Mouse (Mus musculus) stomach, embryonic 16.5 days (tissue): Measurements from ENCODE around the gene Gm9964. TPM values are rescaled to one million over a fixed set of nuclear protein-coding genes. Genes with fewer than 3 reads are reported as not detected.
A peak's percentile ranks its signal among the peaks of the same experiment; 100 is the strongest.
"Not testable (repeated sequence)": the region's sequence is repeated elsewhere in the genome, so short reads cannot be mapped to it uniquely, and the experiment has no call there.

ENCODE experiments used
- ATAC-seq: fragments of 200-750 bp; cut with Nextera tagmentation; 2 replicates; pipeline ENCODE4 v1.8.0; 2017; ENCODE audit warnings: moderate number of reproducible peaks, moderate TSS enrichment; ENCODE audit not compliant: insufficient read depth, low FRiP score
- H3K27ac ChIP-seq: fragments of 300-500 bp; sonication (generic); 2 replicates; pipeline ENCODE4 v1.5.1; 2014; ENCODE audit warnings: low read length
- H3K27me3 ChIP-seq: fragments of 300-500 bp; sonication (generic); 2 replicates; pipeline ENCODE4 v1.6.1; 2014; ENCODE audit warnings: low read length, control low read depth, mixed read lengths; ENCODE audit not compliant: control insufficient read depth, insufficient read depth
- H3K36me3 ChIP-seq: fragments of 300-500 bp; sonication (generic); 2 replicates; pipeline ENCODE4 v1.6.1; 2014; ENCODE audit warnings: low read length; ENCODE audit not compliant: control insufficient read depth, insufficient read depth
- H3K4me1 ChIP-seq: fragments of 300-500 bp; sonication (generic); 2 replicates; pipeline ENCODE4 v1.6.1; 2014; ENCODE audit warnings: low read length, control low read depth, mixed read lengths; ENCODE audit not compliant: control insufficient read depth, insufficient read depth
- H3K4me2 ChIP-seq: fragments of 300-500 bp; sonication (generic); 2 replicates; pipeline ENCODE4 v1.6.1; 2014; ENCODE audit warnings: low read depth, low read length, mixed read lengths
- H3K4me3 ChIP-seq: fragments of 300-500 bp; sonication (generic); replicated peaks from 2 replicates; pipeline ENCODE4 v1.5.1; 2014; ENCODE audit warnings: mild to moderate bottlenecking, low read length
- H3K9ac ChIP-seq: fragments of 300-500 bp; sonication (generic); 2 replicates; pipeline ENCODE4 v1.6.1; 2014; ENCODE audit warnings: low read length
- H3K9me3 ChIP-seq: fragments of 300-500 bp; sonication (generic); replicated peaks from 2 replicates; pipeline ENCODE4 v1.6.1; 2016; ENCODE audit warnings: low read length, control low read depth; ENCODE audit not compliant: control insufficient read depth
- WGBS: fragments of 180-500 bp; shearing (Covaris S2); extraction: QIAGEN DNeasy Blood & Tissue Kit; methylation state at CpG from one replicate; pipeline ENCODE4 v1.1.7; 2014; 5-methylcytosine and 5-hydroxymethylcytosine counted together
- polyA plus RNA-seq: library from polyadenylated mRNA; unstranded; fragments of >200 nt; fragmentation: Nextera tagmentation; extraction: Ambion mirVana; gene quantifications from 2 replicates; pipeline ENCODE4 v1.2.1, GENCODE M21; 2015

The Gm9964 gene
- polyA plus RNA-seq, 1 experiment from 2014 or later: not detected

DNA sequence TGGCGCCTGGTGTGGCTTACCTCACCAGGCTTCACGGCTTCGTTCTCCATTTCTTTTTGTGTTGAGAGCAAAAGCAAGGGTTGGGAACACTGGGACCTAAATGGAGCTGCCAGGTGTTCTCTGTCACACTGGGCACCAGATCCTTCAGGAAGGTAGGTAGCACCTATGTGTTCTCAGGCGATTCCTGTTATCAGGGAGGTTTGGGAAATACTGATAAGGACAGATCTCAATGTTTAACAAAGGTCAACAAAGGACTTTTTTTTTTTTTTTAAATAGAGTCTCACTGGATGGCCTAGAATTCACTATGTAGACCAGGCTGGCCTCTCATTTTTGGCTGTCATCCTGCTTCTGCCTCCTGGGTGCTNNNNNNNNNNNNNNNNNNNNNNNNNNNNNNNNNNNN is 22.9 kb downstream of the Gm9964 start:
- H3K27ac ChIP-seq: no peak overlapping the region; the same call in 1 of the 2 replicates
- H3K9ac ChIP-seq: no peak overlapping the region
- 51% methylated on average over 4 of the region's 4 CpGs for WGBS
- H3K4me2 ChIP-seq: peak overlapping the region; percentile 12; the same call in 1 of the 2 replicates
- no peak overlapping the region for H3K4me3 ChIP-seq
- peak; percentile 76; the same call in 1 of the 2 replicates for ATAC-seq
- H3K9me3 ChIP-seq: no peaks in the 10 kb centered on the region
- no peaks in the 10 kb centered on the region for H3K4me1 ChIP-seq
- H3K36me3 ChIP-seq: no peaks in the 10 kb centered on the region
- H3K27me3 ChIP-seq: no peaks in the 10 kb centered on the region

DNA sequence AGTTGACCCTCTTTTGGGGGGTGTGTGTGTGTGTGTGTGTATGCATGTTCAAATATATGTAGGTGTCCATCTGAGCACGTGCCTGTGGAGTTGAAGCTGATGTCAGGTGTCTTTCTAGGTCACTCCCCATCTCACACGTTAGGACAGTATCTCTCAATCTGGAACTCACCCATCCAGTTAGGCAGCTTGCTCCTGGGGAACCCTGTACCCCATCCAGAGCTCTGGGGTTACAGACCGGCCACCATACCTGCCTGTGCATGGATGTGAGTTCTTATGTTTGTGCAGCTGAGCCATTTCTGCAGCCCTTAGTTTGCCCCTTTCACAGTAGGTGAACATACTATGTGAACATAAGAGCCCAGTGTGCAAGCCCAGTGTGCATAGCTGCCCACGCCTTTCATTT is 23.7 kb downstream of the Gm9964 start:
- Histone ChIP-seq H3K27me3 (no peaks in the 10 kb centered on the region), H3K27ac (no peak overlapping the region; the same call in 1 of the 2 replicates), H3K4me1 (no peaks in the 10 kb centered on the region), H3K9ac (no peak overlapping the region), H3K36me3 (no peaks in the 10 kb centered on the region), H3K4me3 (no peak overlapping the region), H3K9me3 (no peaks in the 10 kb centered on the region), H3K4me2 (peak overlapping the region; percentile 12; the same call in 1 of the 2 replicates)
- WGBS: 52% methylated on average over 4 of the region's 4 CpGs
- peak; percentile 77; the same call in 1 of the 2 replicates for ATAC-seq

DNA sequence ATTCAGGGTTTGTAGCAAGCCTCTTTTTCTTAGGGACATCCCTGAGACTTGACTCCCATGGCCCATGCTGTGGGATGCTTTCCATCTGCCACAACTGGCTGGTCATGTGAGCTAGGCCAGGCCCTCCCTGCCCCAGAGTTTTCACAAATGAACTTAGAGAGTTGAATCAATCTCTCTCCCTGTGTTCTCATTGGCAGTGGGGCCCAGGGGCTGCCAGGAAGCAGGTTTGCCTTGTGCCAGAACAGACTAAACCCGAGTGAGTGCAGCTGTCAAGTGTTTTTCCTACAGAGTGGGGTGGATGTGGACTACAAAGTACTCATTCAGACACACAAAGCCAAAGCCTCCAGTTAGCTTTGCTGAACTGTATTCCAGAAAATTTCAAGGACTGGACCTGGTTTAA is 29.5 kb downstream of the Gm9964 start:
- Histone ChIP-seq H3K27ac (peak overlapping the region; percentile 81), H3K36me3 (no peaks in the 10 kb centered on the region), H3K9ac (no peak overlapping the region), H3K9me3 (no peaks in the 10 kb centered on the region), H3K4me2 (no peak overlapping the region), H3K4me1 (peaks cover 8% of the 10 kb centered on the region), H3K27me3 (no peaks in the 10 kb centered on the region), H3K4me3 (no peak overlapping the region)
- WGBS: 6% methylated on average over 1 of the region's 1 CpGs
- ATAC-seq: peak; percentile 62

DNA sequence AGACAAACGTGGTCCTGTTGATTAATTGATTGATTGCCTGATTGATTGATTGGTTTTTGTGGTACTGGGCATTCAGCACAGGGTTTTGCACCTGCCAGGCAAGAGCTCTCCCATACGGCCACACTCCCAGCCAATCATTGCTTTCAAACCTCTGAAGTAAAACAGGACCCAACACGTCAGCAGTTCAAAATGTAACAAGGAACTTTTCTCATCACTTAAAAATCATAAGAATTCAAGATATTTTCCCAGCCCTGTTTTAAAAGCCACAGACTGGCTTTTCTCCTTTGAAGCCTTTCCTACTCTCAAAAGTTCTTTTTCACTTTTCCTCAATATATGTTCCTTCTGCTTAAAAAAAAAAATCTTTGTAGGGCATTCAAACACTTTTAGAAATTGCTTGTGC is 32.3 kb downstream of the Gm9964 start:
- H3K27me3 ChIP-seq: no peaks in the 10 kb centered on the region
- H3K36me3 ChIP-seq: no peaks in the 10 kb centered on the region
- H3K4me3 ChIP-seq: no peak overlapping the region
- WGBS: 41% methylated on average over 3 of the region's 3 CpGs
- ATAC-seq: no peak
- H3K4me1 ChIP-seq: peaks cover 8% of the 10 kb centered on the region
- no peaks in the 10 kb centered on the region for H3K9me3 ChIP-seq
- H3K4me2 ChIP-seq: no peak overlapping the region
- H3K9ac ChIP-seq: no peak overlapping the region
- H3K27ac ChIP-seq: no peak overlapping the region

DNA sequence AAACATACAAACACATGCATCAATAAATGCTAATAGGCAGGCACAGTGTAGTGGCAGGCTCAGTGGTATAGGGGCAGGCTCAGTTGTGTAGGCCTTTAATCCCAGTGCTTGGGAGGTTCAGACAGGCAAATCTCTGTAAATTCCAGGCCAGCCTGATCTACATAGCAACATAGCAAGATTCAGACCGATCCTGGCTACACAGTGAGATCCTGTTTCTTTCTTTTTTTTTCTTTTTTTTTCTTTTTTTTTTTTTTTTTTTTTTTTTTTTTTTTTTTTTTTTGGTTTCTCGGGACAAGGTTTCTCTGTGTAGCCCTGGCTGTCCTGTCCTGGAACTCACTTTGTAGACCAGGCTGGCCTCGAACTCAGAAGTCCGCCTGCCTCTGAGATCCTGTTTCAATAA is 36.6 kb downstream of the Gm9964 start:
- 84% methylated on average over 4 of the region's 4 CpGs for WGBS
- H3K36me3 ChIP-seq, H3K4me3 ChIP-seq, H3K4me2 ChIP-seq, H3K9me3 ChIP-seq, H3K27ac ChIP-seq, H3K9ac ChIP-seq, H3K4me1 ChIP-seq, H3K27me3 ChIP-seq, ATAC-seq: not testable (repeated sequence)

DNA sequence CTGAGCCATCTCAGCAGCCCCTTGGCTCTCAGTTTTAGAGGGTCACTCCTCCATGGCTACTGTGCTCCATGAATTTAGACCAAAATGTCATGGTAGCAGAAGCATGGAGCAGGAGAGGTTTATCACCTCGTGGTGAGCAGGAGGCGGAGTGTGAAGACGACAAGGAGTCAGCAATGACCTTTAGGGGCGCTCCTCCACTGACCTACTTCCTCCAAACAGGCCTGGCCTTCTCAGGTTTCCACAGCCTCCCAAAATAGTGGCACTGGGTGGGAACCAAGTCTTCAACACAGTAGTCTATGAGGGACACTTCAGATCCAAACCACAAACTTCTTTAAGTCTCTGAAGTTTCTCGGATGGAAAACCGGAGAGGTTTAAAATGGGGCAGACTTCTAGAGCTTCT is 38.0 kb downstream of the Gm9964 start:
- WGBS: 60% methylated on average over 6 of the region's 6 CpGs

DNA sequence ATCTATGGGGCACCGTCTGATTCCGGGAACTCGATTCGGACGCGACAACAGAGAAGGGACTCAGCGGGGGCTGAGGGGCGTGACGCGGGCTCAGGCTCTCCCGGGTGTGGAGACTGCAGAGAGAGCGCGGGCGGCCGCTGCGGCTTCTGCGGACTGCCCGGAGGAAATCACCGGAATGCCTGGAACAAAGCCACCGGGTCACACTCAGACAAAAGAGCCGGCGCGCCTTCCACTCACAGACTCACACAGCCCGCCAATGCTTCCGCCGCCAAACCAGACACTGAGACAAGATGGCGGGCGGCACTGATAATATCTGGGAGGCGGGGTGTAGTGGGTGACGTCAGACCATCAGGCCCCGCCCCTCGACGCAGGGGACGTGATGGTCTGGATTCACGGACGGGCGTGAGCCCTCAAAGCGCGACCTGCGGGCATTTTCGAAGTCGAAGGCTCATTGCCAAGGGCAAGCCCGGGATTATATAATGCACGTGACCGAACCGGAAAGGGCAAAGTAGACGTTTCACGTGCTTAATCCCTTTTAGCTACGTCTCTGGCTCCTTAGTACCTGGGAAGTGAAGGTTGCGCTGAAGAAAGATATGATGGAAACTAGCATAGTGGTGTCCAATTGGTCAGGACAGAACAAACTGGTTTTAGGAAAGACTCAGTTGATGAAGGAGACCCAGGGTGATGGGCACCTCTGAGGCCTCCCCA is 42.2 kb downstream of the Gm9964 start, which contains the start of gene Wsb1:
Wsb1 (minus strand) TSS at position 281 of the 708 bp plus-strand sequence.
- WGBS: 2% methylated on average over 50 of the region's 50 CpGs
- H3K9me3 ChIP-seq: no peaks in the 10 kb centered on the region
- peak; percentile 93 for ATAC-seq

More for the DNA sequence above, 38.0 kb downstream of the Gm9964 start:
- Histone ChIP-seq H3K9ac (no peak overlapping the region), H3K27me3 (no peaks in the 10 kb centered on the region), H3K27ac (no peak overlapping the region), H3K4me2 (no peak overlapping the region), H3K4me3 (no peak overlapping the region), H3K9me3 (no peaks in the 10 kb centered on the region), H3K36me3 (no peaks in the 10 kb centered on the region), H3K4me1 (no peaks in the 10 kb centered on the region)
- no peak for ATAC-seq

DNA sequence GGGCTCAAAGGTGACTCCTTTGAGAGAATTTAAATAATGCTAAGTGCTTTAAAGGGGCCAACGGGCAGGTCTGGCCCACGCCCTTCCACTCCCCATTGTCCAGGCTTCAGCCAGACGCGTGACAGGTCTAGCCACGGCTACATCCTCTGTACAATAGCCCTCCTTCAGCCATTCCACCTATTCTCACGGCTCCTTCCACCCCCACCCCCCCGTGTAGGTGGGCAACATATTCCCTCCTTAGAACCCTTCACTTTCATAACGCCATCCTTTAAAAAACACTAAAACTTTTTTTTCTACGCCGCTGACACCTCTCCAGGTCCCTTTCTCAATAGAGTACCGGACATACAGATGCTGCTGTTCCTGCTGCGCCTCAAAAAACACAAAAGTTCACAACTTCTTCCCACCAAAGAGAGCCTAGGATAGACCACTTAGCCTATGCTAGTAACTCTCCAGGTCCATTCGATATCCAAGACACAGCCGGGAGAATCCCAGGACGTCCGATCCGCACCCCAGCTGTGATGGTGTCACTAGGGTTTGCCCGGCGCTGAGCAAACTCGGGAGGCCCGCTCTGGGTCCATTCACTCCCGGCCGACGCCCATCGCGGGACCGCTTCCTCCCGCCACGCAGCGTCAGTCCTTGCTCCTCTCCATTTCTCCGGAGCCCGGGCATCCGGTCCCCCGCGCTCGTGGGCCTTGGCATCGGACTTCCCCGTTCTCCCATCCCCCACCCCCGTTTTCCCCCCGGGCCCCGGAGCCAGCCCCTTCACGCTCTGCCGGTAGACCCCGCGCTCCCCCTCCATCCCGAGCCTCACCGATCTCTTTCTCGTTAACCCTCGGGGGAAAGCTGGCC is 42.9 kb downstream of the Gm9964 start:
- Histone ChIP-seq H3K9ac (peak overlapping the region; percentile 96), H3K36me3 (peaks cover 9% of the 10 kb centered on the region; the same call in 1 of the 2 replicates), H3K27me3 (no peaks in the 10 kb centered on the region), H3K27ac (peak overlapping the region; percentile 95), H3K4me2 (peak overlapping the region; percentile 93), H3K9me3 (no peaks in the 10 kb centered on the region), H3K4me3 (peak overlapping the region; percentile 95), H3K4me1 (peaks cover 7% of the 10 kb centered on the region)
- peak; percentile 37; the same call in 1 of the 2 replicates for ATAC-seq
- 1% methylated on average over 49 of the region's 49 CpGs for WGBS

More for the DNA sequence above, 42.2 kb downstream of the Gm9964 start, which contains the start of gene Wsb1:
- Histone ChIP-seq H3K4me2 (peak within 1 kb of the TSS; percentile 93), H3K9ac (peak within 1 kb of the TSS; percentile 96), H3K36me3 (peaks cover 6% of the 10 kb centered on the region; the same call in 1 of the 2 replicates), H3K27ac (peak within 1 kb of the TSS; percentile 95), H3K27me3 (no peaks in the 10 kb centered on the region), H3K4me1 (peaks cover 7% of the 10 kb centered on the region), H3K4me3 (peak within 1 kb of the TSS; percentile 95)
